Mouse (Mus musculus) T-cell, adult 66 days (primary cell): Measurements from ENCODE around the gene Lamtor1. TPM values are rescaled to one million over a fixed set of nuclear protein-coding genes. Genes with fewer than 3 reads are reported as not detected.

Source experiments
- total RNA-seq, 2 experiments: library from RNA; stranded (reverse); gene quantifications; 3 replicates in 1 of 2; 4 replicates in 1 of 2; pipeline ENCODE4 v1.2.4; 2023

Gene Lamtor1
- 10 to 100 TPM; 64.2 to 67.1 TPM for total RNA-seq

GRCm38 (mm10) chr7:101905561-101906286 lies at the start of gene Lamtor1:
Gene Lamtor1, plus strand, starts transcription at chr7:101905904.

GRCm38 (mm10) chr7:101857094-101857493 lies 48.6 kb upstream of the Lamtor1 start, which contains the start of gene Folr2:
Gene Folr2, minus strand, starts transcription at chr7:101857194.

GRCm38 (mm10) chr7:101863415-101863814 lies 42.3 kb upstream of the Lamtor1 start, which contains the start of gene Anapc15:
Gene Anapc15, plus strand, starts transcription at chr7:101863715.

GRCm38 (mm10) chr7:101870629-101871028 lies 35.1 kb upstream of the Lamtor1 start, which contains the start of gene Folr1:
Gene Folr1, minus strand, starts transcription at chr7:101870788.

GRCm38 (mm10) chr7:101906287-101906681 lies 580 bp downstream of the Lamtor1 start, which contains the start of gene Tomt:
Gene Tomt, minus strand, starts transcription at chr7:101906359.

GRCm38 (mm10) chr7:101933751-101934240 lies 28.1 kb downstream of the Lamtor1 start, which contains the start of the genes Lrrc51 and Numa1:
Gene Lrrc51, minus strand, starts transcription at chr7:101933895.
Gene Numa1, plus strand, starts transcription at chr7:101934111.

Other genes with a start within 250 kb of the Lamtor1 start
- 10 to 100 TPM; 22.3 to 24.7 TPM for gene Clpb, start 242.3 kb upstream of the Lamtor1 start, total RNA-seq
- not detected for gene Phox2a, start 87.6 kb upstream of the Lamtor1 start, total RNA-seq
- gene Inppl1, start 67.7 kb upstream of the Lamtor1 start, total RNA-seq, result 10 to 100 TPM; 14.6 to 17.7 TPM
- gene Folr2, start 48.7 kb upstream of the Lamtor1 start, total RNA-seq, result not detected
- 10 to 100 TPM; 36.0 to 56.9 TPM for gene Anapc15, start 42.2 kb upstream of the Lamtor1 start, total RNA-seq
- gene Folr1, start 35.1 kb upstream of the Lamtor1 start, total RNA-seq, result not detected
- gene Tomt, start 455 bp downstream of the Lamtor1 start, total RNA-seq, result not detected
- gene Lrrc51, start 28.0 kb downstream of the Lamtor1 start, total RNA-seq, result 1 to 10 TPM; 1.5 to 2.1 TPM
- gene Numa1, start 28.2 kb downstream of the Lamtor1 start, total RNA-seq, result 100 to 1,000 TPM; 318 to 347 TPM
- 10 to 100 TPM; 13.5 to 15.8 TPM for gene Il18bp, start 112.8 kb downstream of the Lamtor1 start, total RNA-seq
- gene Rnf121, start 159.6 kb downstream of the Lamtor1 start, total RNA-seq, result 10 to 100 TPM; 35.6 to 39.4 TPM
- 10 to 100 TPM; 40.8 to 52.2 TPM for gene Xndc1, start 159.6 kb downstream of the Lamtor1 start, total RNA-seq
- gene Xntrpc, start 159.8 kb downstream of the Lamtor1 start, total RNA-seq, result 1 to 10 TPM; 7.6 to 7.9 TPM
- gene Trpc2, start 177.2 kb downstream of the Lamtor1 start, total RNA-seq, result 1 to 10 TPM in 1 of 2 experiments, under 1 TPM in 1; 0.50 to 1.8 TPM
- under 1 TPM in 1 of 2 experiments, not detected in 1; 0.38 TPM for gene Art1, start 195.8 kb downstream of the Lamtor1 start, total RNA-seq
- gene Art5, start 203.6 kb downstream of the Lamtor1 start, total RNA-seq, result under 1 TPM; 0.61 to 0.77 TPM
- not detected for gene Chrna10, start 210.9 kb downstream of the Lamtor1 start, total RNA-seq